Mouse (Mus musculus) hindbrain, embryonic 14.5 days (tissue): ENCODE measurements around the gene Cdr2l. TPM values are rescaled to one million over a fixed set of nuclear protein-coding genes. Genes with fewer than 3 reads are reported as not detected.

ENCODE experiments used
- ATAC-seq: fragments of 200-750 bp; cut with Nextera tagmentation; 2 replicates; pipeline ENCODE4 v1.8.0; 2017; ENCODE audit warnings: moderate number of reproducible peaks, mild to moderate bottlenecking, moderate TSS enrichment, moderate library complexity; ENCODE audit not compliant: low FRiP score
- DNase-seq: peaks from one replicate; pipeline ENCODE4 v3.0.0-alpha.2; 2015; ENCODE audit warnings: low spot score
- H3K27ac ChIP-seq: fragments of 300-500 bp; sonication (generic); 2 replicates; pipeline ENCODE4 v1.5.1; 2014; ENCODE audit warnings: mild to moderate bottlenecking, moderate library complexity
- H3K27me3 ChIP-seq: fragments of 300-500 bp; sonication (generic); 2 replicates; pipeline ENCODE4 v1.6.1; 2014; ENCODE audit warnings: mild to moderate bottlenecking, low read length, mixed read lengths; ENCODE audit not compliant: control insufficient read depth, insufficient read depth
- H3K36me3 ChIP-seq: fragments of 300-500 bp; sonication (generic); replicated peaks from 2 replicates; pipeline ENCODE4 v1.6.1; 2014; ENCODE audit not compliant: control insufficient read depth, insufficient read depth
- H3K4me1 ChIP-seq: fragments of 300-500 bp; sonication (generic); replicated peaks from 2 replicates; pipeline ENCODE4 v1.6.1; 2014; ENCODE audit warnings: antibody characterized with exemption, low read length, mixed read lengths; ENCODE audit not compliant: control insufficient read depth, insufficient read depth
- H3K4me2 ChIP-seq: fragments of 300-500 bp; sonication (generic); replicated peaks from 2 replicates; pipeline ENCODE4 v1.6.1; 2014; ENCODE audit warnings: mild to moderate bottlenecking, moderate library complexity
- H3K4me3 ChIP-seq: fragments of 300-500 bp; sonication (generic); replicated peaks from 2 replicates; pipeline ENCODE4 v1.5.1; 2014; ENCODE audit warnings: mild to moderate bottlenecking, low read length
- H3K9ac ChIP-seq: fragments of 300-500 bp; sonication (generic); 2 replicates; pipeline ENCODE4 v1.6.1; 2014
- H3K9me3 ChIP-seq: fragments of 300-500 bp; sonication (generic); 2 replicates; pipeline ENCODE4 v1.6.1; 2016; ENCODE audit warnings: low read length; ENCODE audit not compliant: control insufficient read depth
- WGBS: fragments of 180-500 bp; shearing (Covaris S2); extraction: QIAGEN DNeasy Blood & Tissue Kit; methylation state at CpG from one replicate; pipeline ENCODE4 v1.1.7; 2014; 5-methylcytosine and 5-hydroxymethylcytosine counted together
- polyA plus RNA-seq: library from polyadenylated mRNA; unstranded; fragments of >200 nt; fragmentation: Nextera tagmentation; extraction: Ambion mirVana; gene quantifications from 2 replicates; pipeline ENCODE4 v1.2.1, GENCODE M21; 2014

The Cdr2l gene
- polyA plus RNA-seq, 1 experiment from 2014 or later = 28.5 TPM

- no peaks in the 10 kb centered on the region for H3K27me3 ChIP-seq
- ATAC-seq (no peak), DNase-seq (no peak)
- H3K27ac ChIP-seq = no peak within 1 kb of the TSS
- no peaks in the 10 kb centered on the region for H3K36me3 ChIP-seq
- WGBS = 96% methylated on average over 9 of the region's 9 CpGs
- H3K9me3 ChIP-seq = no peaks in the 10 kb centered on the region
- H3K4me2 ChIP-seq = no peak within 1 kb of the TSS
- no peak within 1 kb of the TSS for H3K4me3 ChIP-seq
- H3K9ac ChIP-seq = no peak within 1 kb of the TSS
- peaks cover 13% of the 10 kb centered on the region for H3K4me1 ChIP-seq
Observed at GRCm38 (mm10) chr11:115439906-115440595, 58.3 kb downstream of the Cdr2l start, which contains the start of gene Trim80. Gene Trim80 (plus strand): TSS chr11:115440545.

GRCm38 (mm10) chr11:115441417-115441816, 59.7 kb downstream of the Cdr2l start:
- 51% methylated on average over 15 of the region's 15 CpGs for WGBS
- H3K4me2 ChIP-seq = no peak overlapping the region
- no peak for DNase-seq
- peaks cover 2% of the 10 kb centered on the region for H3K4me1 ChIP-seq
- no peaks in the 10 kb centered on the region for H3K9me3 ChIP-seq
- no peak overlapping the region for H3K27ac ChIP-seq
- no peaks in the 10 kb centered on the region for H3K36me3 ChIP-seq
- no peak overlapping the region for H3K9ac ChIP-seq
- no peaks in the 10 kb centered on the region for H3K27me3 ChIP-seq
- no peak for ATAC-seq
- no peak overlapping the region for H3K4me3 ChIP-seq

Other genes with a start within 250 kb of the Cdr2l start
- gene Cd300lf, start 247.9 kb upstream of the Cdr2l start, polyA plus RNA-seq = not detected in 2 replicates
- 60.5 and 65.9 TPM in 2 replicates for gene Slc9a3r1, start 218.6 kb upstream of the Cdr2l start, polyA plus RNA-seq
- gene Tmem104, start 194.4 kb upstream of the Cdr2l start, polyA plus RNA-seq = 10.7 and 11.7 TPM in 2 replicates
- gene Nat9, start 194.1 kb upstream of the Cdr2l start, polyA plus RNA-seq = 18.2 and 20.0 TPM in 2 replicates
- gene Grin2c, start 114.7 kb upstream of the Cdr2l start, polyA plus RNA-seq = 0.33 and 0.35 TPM in 2 replicates
- 15.2 TPM in 2 replicates for gene Fdxr, start 104.9 kb upstream of the Cdr2l start, polyA plus RNA-seq
- gene Fads6, start 84.3 kb upstream of the Cdr2l start, polyA plus RNA-seq = 1.4 and 1.5 TPM in 2 replicates
- gene Otop2, start 74.8 kb upstream of the Cdr2l start, polyA plus RNA-seq = 0.08 and 0.14 TPM in 2 replicates
- gene Ush1g, start 59.9 kb upstream of the Cdr2l start, polyA plus RNA-seq = 0.15 TPM in 1 of 2 replicates, not detected in the other
- 1.8 and 1.9 TPM in 2 replicates for gene Otop3, start 47.2 kb upstream of the Cdr2l start, polyA plus RNA-seq
- 44.5 and 50.2 TPM in 2 replicates for gene Hid1, start 14.2 kb upstream of the Cdr2l start, polyA plus RNA-seq
- gene Mrpl58, start 21.8 kb downstream of the Cdr2l start, polyA plus RNA-seq = 196 and 222 TPM in 2 replicates
- gene Atp5h, start 38.0 kb downstream of the Cdr2l start, polyA plus RNA-seq = 897 and 1,000 TPM in 2 replicates
- gene Kctd2, start 38.2 kb downstream of the Cdr2l start, polyA plus RNA-seq = 31.3 and 32.3 TPM in 2 replicates
- gene Trim80, start 58.6 kb downstream of the Cdr2l start, polyA plus RNA-seq = not detected in 2 replicates
- 0.18 TPM in 1 of 2 replicates, not detected in the other for gene Slc16a5, start 80.6 kb downstream of the Cdr2l start, polyA plus RNA-seq
- gene Armc7, start 93.8 kb downstream of the Cdr2l start, polyA plus RNA-seq = 14.2 and 14.8 TPM in 2 replicates
- 85.3 and 98.0 TPM in 2 replicates for gene Nt5c, start 109.9 kb downstream of the Cdr2l start, polyA plus RNA-seq
- gene Jpt1, start 132.5 kb downstream of the Cdr2l start, polyA plus RNA-seq = 1,350 and 1,384 TPM in 2 replicates
- gene Sumo2, start 154.4 kb downstream of the Cdr2l start, polyA plus RNA-seq = 968 and 989 TPM in 2 replicates
- 95.2 and 99.8 TPM in 2 replicates for gene Nup85, start 182.5 kb downstream of the Cdr2l start, polyA plus RNA-seq
- gene Mrps7, start 222.0 kb downstream of the Cdr2l start, polyA plus RNA-seq = 72.5 and 74.1 TPM in 2 replicates
- gene Gga3, start 222.1 kb downstream of the Cdr2l start, polyA plus RNA-seq = 34.1 and 39.4 TPM in 2 replicates
- gene Mif4gd, start 231.1 kb downstream of the Cdr2l start, polyA plus RNA-seq = 11.3 and 13.5 TPM in 2 replicates
- gene Slc25a19, start 246.4 kb downstream of the Cdr2l start, polyA plus RNA-seq = 37.8 and 42.3 TPM in 2 replicates